Mouse (Mus musculus): ENCODE data around the gene Gm10436.
"Not testable (repeated sequence)": the region's sequence is repeated elsewhere in the genome, so short reads cannot be mapped to it uniquely, and the experiment has no call there.

The Gm10436 gene

GRCm38 (mm10) chr12:88182008-88182407 lies at the start of gene Gm10436:
TSS of gene Gm10436 (minus strand) at chr12:88182108.
- not testable (repeated sequence) for DNase-seq

GRCm38 (mm10) chr12:88219445-88219844 lies 37.5 kb upstream of the Gm10436 start:
- DNase-seq: no peak

GRCm38 (mm10) chr12:88218059-88218458 lies 36.2 kb upstream of the Gm10436 start:
- DNase-seq: not testable (repeated sequence)

DNA sequence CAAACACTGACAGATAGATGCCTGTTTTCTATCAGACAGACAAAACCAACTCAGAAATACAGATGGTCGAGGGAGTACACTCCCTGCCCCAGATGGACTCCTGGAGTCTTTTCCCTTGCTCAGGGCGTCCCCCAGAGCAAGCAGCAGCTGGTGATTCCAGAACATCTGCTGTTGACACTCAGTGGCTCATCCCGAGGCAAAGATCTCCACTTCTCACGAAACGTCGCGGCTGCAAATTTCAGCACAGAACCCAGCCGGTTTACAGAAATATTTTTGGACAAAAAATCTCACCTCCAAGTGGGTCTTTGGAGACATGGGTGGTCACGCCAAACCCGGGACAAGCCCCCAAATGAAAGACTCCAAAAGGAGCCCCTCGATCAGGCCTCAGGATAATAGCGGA lies 32.7 kb upstream of the Gm10436 start:
- DNase-seq: no peak

DNA sequence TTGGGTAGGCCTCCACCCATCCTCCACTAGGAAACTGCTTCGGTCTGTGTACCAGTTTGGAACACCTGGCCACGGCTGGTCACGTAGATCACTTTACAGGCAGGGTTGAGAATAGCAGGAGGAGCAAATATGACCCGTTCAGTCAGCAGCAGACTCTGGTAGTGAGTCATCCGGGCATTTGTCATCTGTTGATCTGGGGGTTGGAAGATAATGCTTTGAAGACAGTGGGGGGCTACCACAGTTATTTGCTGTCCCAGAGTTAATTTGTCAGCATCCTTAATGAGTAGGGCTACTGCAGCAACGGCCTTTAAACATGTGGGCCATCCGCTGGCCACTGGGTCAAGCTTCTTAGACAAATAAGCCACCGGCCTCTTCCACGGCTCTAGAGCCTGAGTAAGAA lies 29.6 kb upstream of the Gm10436 start:
- DNase-seq: not testable (repeated sequence)

DNA sequence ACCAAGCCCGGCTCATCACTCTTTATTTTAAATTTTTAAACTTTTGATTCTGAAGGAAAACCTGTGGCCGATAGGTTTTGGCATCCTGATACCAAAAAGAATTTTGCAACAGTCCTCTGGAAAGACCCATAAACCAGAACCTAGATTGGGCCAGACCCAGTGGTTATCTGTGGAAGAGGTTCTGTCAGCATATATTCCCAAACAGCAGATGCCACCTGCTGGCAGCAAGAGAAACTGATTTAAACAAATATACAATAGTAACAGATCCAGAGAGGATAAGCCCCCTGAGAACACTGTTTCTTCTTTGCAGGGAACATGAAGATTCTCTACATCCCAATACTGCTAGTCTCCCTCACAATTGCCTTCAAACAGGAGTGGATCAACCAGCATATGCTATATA lies 20.9 kb upstream of the Gm10436 start:
- no peak for DNase-seq

Data from cerebellum, postnatal 25 days (tissue).